Mouse (Mus musculus) MEL (cell line): ENCODE measurements around the gene Lamb3. TPM values are rescaled to one million over a fixed set of nuclear protein-coding genes. Genes with fewer than 3 reads are reported as not detected.

Source experiments
- DNase-seq: peaks from one replicate; pipeline ENCODE4 v3.0.0; 2011; ENCODE audit warnings: low read depth, low spot score
- H3K27ac ChIP-seq: 2 replicates; pipeline ENCODE4 v1.5.1; 2012; ENCODE audit warnings: low read depth, mild to moderate bottlenecking, control low read depth, low read length, moderate library complexity; ENCODE audit not compliant: control insufficient read depth
- H3K27me3 ChIP-seq, 2 experiments: fragments of 150-350 bp in 1 of 2; sonication (generic) in 1 of 2; 2 replicates each; pipeline ENCODE4 v1.6.1; 2012; ENCODE audit warnings: low read length in 2 of 2, mild to moderate bottlenecking in 2 of 2, improper control_type of control experiment in 1 of 2, moderate library complexity in 1 of 2; ENCODE audit not compliant: insufficient read depth in 2 of 2, control insufficient read depth in 1 of 2
- H3K36me3 ChIP-seq, 2 experiments: 2 replicates each; pipeline ENCODE4 v1.6.1; 2012 to 2014; ENCODE audit warnings: low read length in 2 of 2, improper control_type of control experiment in 1 of 2, inconsistent platforms in 1 of 2, mild to moderate bottlenecking in 1 of 2; ENCODE audit not compliant: insufficient read depth in 2 of 2, control insufficient read depth in 1 of 2
- H3K4me1 ChIP-seq, 2 experiments: fragments of 150-350 bp in 1 of 2; sonication (generic) in 1 of 2; 2 replicates each; pipeline ENCODE4 v1.6.1; 2012; ENCODE audit warnings: low read length in 2 of 2, improper control_type of control experiment in 1 of 2, mild to moderate bottlenecking in 1 of 2; ENCODE audit not compliant: insufficient read depth in 2 of 2, control insufficient read depth in 1 of 2
- H3K4me3 ChIP-seq, 2 experiments: fragments of 150-350 bp in 1 of 2; sonication (generic) in 1 of 2; 2 replicates each; pipeline ENCODE4 v1.5.1; 2012; ENCODE audit warnings: low read depth in 2 of 2, low read length in 2 of 2, mild to moderate bottlenecking in 2 of 2, moderate library complexity in 2 of 2, control low read depth in 1 of 2, improper control_type of control experiment in 1 of 2; ENCODE audit not compliant: control insufficient read depth in 1 of 2, insufficient read depth in 1 of 2
- H3K79me2 ChIP-seq: 2 replicates; pipeline ENCODE4 v1.6.1; 2012; ENCODE audit warnings: mild to moderate bottlenecking, low read length, moderate library complexity; ENCODE audit not compliant: control insufficient read depth, poor library complexity, insufficient read depth
- H3K9ac ChIP-seq: 2 replicates; pipeline ENCODE4 v1.6.1; 2012; ENCODE audit warnings: low read depth, mild to moderate bottlenecking, control low read depth, low read length, moderate library complexity; ENCODE audit not compliant: control insufficient read depth, poor library complexity, severe bottlenecking
- H3K9me3 ChIP-seq: fragments of 150-350 bp; sonication (generic); replicated peaks from 2 replicates; pipeline ENCODE4 v1.6.1; 2012; ENCODE audit warnings: mild to moderate bottlenecking, low read length, improper control_type of control experiment, moderate library complexity; ENCODE audit not compliant: insufficient read depth
- BHLHE40 ChIP-seq: IDR thresholded peaks from 2 replicates; pipeline ENCODE4 v1.6.1; 2012; ENCODE audit warnings: low read depth, mild to moderate bottlenecking, inconsistent platforms, low read length, improper control_type of control experiment, borderline replicate concordance
- CHD1 ChIP-seq: IDR thresholded peaks from 2 replicates; pipeline ENCODE4 v1.6.1; 2012; ENCODE audit warnings: low read depth, mild to moderate bottlenecking, inconsistent platforms, low read length, improper control_type of control experiment
- CHD2 ChIP-seq: IDR thresholded peaks from 2 replicates; pipeline ENCODE4 v1.6.1; 2011; ENCODE audit warnings: low read length, improper control_type of control experiment
- CTCF ChIP-seq, 3 experiments: IDR thresholded peaks in 2 of 3; conservative IDR thresholded peaks in 1 of 3; 2 replicates each; pipeline ENCODE4 v1.5.1; 2011 to 2012; ENCODE audit warnings: low read length in 3 of 3, low read depth in 2 of 3, mild to moderate bottlenecking in 2 of 3, improper control_type of control experiment in 1 of 3, inconsistent platforms in 1 of 3, mixed read lengths in 1 of 3, moderate library complexity in 1 of 3; ENCODE audit not compliant: control insufficient read depth in 1 of 3, insufficient read depth in 1 of 3, poor library complexity in 1 of 3, severe bottlenecking in 1 of 3
- ELF1 ChIP-seq: IDR thresholded peaks from 2 replicates; pipeline ENCODE4 v1.6.1; 2014; ENCODE audit warnings: low read depth, mild to moderate bottlenecking, inconsistent platforms, low read length, improper control_type of control experiment, moderate library complexity
- EP300 ChIP-seq, 2 experiments: IDR thresholded peaks; 2 replicates each; pipeline ENCODE4 v1.6.1; 2011; ENCODE audit warnings: improper control_type of control experiment in 2 of 2, low read length in 2 of 2, low read depth in 1 of 2, mild to moderate bottlenecking in 1 of 2
- ETS1 ChIP-seq: IDR thresholded peaks from 2 replicates; pipeline ENCODE4 v1.6.1; 2012; ENCODE audit warnings: low read depth, mild to moderate bottlenecking, inconsistent platforms, low read length, improper control_type of control experiment, moderate library complexity
- GATA1 ChIP-seq: IDR thresholded peaks from 2 replicates; pipeline ENCODE4 v1.6.1; 2011; ENCODE audit warnings: low read depth, low read length, improper control_type of control experiment
- HCFC1 ChIP-seq: IDR thresholded peaks from 2 replicates; pipeline ENCODE4 v1.6.1; 2012; ENCODE audit warnings: low read depth, mild to moderate bottlenecking, inconsistent platforms, low read length, improper control_type of control experiment, moderate library complexity
- KAT2A ChIP-seq: conservative IDR thresholded peaks from 2 replicates; pipeline ENCODE4 v1.6.1; 2012; ENCODE audit warnings: low read depth, low read length, improper control_type of control experiment, inconsistent platforms
- MAFK ChIP-seq: IDR thresholded peaks from 2 replicates; pipeline ENCODE4 v1.6.1; 2011; ENCODE audit warnings: low read depth, mild to moderate bottlenecking, low read length, improper control_type of control experiment, borderline replicate concordance
- MAX ChIP-seq: IDR thresholded peaks from 2 replicates; pipeline ENCODE4 v1.6.1; 2011; ENCODE audit warnings: low read length, improper control_type of control experiment
- MEF2A ChIP-seq: IDR thresholded peaks from 2 replicates; pipeline ENCODE4 v1.6.1; 2014; ENCODE audit warnings: low read depth, mild to moderate bottlenecking, inconsistent platforms, low read length, improper control_type of control experiment; ENCODE audit not compliant: poor library complexity, insufficient replicate concordance, severe bottlenecking; ENCODE audit errors: extremely low read depth
- MXI1 ChIP-seq: IDR thresholded peaks from 2 replicates; pipeline ENCODE4 v1.6.1; 2011; ENCODE audit warnings: mild to moderate bottlenecking, low read depth, low read length, improper control_type of control experiment
- MYB ChIP-seq: IDR thresholded peaks from 2 replicates; pipeline ENCODE4 v1.6.1; 2011; ENCODE audit warnings: mild to moderate bottlenecking, low read depth, low read length, improper control_type of control experiment
- MYC ChIP-seq: IDR thresholded peaks from 2 replicates; pipeline ENCODE4 v1.6.1; 2011; ENCODE audit warnings: low read depth, mild to moderate bottlenecking, low read length, improper control_type of control experiment, moderate library complexity
- NELFE ChIP-seq: IDR thresholded peaks from 2 replicates; pipeline ENCODE4 v1.6.1; 2011; ENCODE audit warnings: low read depth, low read length, improper control_type of control experiment
- NRF1 ChIP-seq: IDR thresholded peaks from 2 replicates; pipeline ENCODE4 v1.6.1; 2014; ENCODE audit warnings: low read depth, mild to moderate bottlenecking, inconsistent platforms, low read length, improper control_type of control experiment, moderate library complexity; ENCODE audit not compliant: poor library complexity, insufficient read depth, severe bottlenecking
- POLR2A ChIP-seq, 2 experiments: IDR thresholded peaks; 2 replicates each; pipeline ENCODE4 v1.6.1; 2011 to 2012; ENCODE audit warnings: low read length in 2 of 2, mild to moderate bottlenecking in 2 of 2, control low read depth in 1 of 2, improper control_type of control experiment in 1 of 2, low read depth in 1 of 2, moderate library complexity in 1 of 2; ENCODE audit not compliant: control insufficient read depth in 1 of 2, insufficient read depth in 1 of 2, poor library complexity in 1 of 2
- POLR2AphosphoS5 ChIP-seq: IDR thresholded peaks from 2 replicates; pipeline ENCODE4 v1.6.1; 2012; ENCODE audit warnings: low read depth, borderline replicate concordance, mild to moderate bottlenecking, inconsistent platforms, low read length, moderate library complexity, mixed read lengths
- SIN3A ChIP-seq: IDR thresholded peaks from 2 replicates; pipeline ENCODE4 v1.6.1; 2012; ENCODE audit warnings: low read length, improper control_type of control experiment, inconsistent platforms
- SMC3 ChIP-seq: IDR thresholded peaks from 2 replicates; pipeline ENCODE4 v1.6.1; 2011; ENCODE audit warnings: low read depth, low read length, improper control_type of control experiment
- TAL1 ChIP-seq: IDR thresholded peaks from 2 replicates; pipeline ENCODE4 v1.6.1; 2012; ENCODE audit warnings: mild to moderate bottlenecking, inconsistent platforms, low read length, moderate library complexity, mixed read lengths
- TBP ChIP-seq: IDR thresholded peaks from 2 replicates; pipeline ENCODE4 v1.8.0; 2011; ENCODE audit warnings: low read depth, low read length, improper control_type of control experiment
- TCF12 ChIP-seq: IDR thresholded peaks from 2 replicates; pipeline ENCODE4 v1.6.1; 2014; ENCODE audit warnings: low read depth, mild to moderate bottlenecking, inconsistent platforms, low read length, improper control_type of control experiment, moderate library complexity
- UBTF ChIP-seq: IDR thresholded peaks from 2 replicates; pipeline ENCODE4 v1.6.1; 2012; ENCODE audit warnings: low read depth, mild to moderate bottlenecking, inconsistent platforms, low read length, improper control_type of control experiment, moderate library complexity, borderline replicate concordance; ENCODE audit not compliant: insufficient read depth
- USF1 ChIP-seq: IDR thresholded peaks from 2 replicates; pipeline ENCODE4 v1.6.1; 2014; ENCODE audit warnings: low read depth, mild to moderate bottlenecking, inconsistent platforms, low read length, improper control_type of control experiment, moderate library complexity
- USF2 ChIP-seq, 2 experiments: IDR thresholded peaks; 2 replicates each; pipeline ENCODE4 v1.6.1; 2011 to 2012; ENCODE audit warnings: improper control_type of control experiment in 2 of 2, low read length in 2 of 2, borderline replicate concordance in 1 of 2, inconsistent platforms in 1 of 2, low read depth in 1 of 2, mild to moderate bottlenecking in 1 of 2; ENCODE audit not compliant: insufficient read depth in 1 of 2
- ZKSCAN1 ChIP-seq: IDR thresholded peaks from 2 replicates; pipeline ENCODE4 v1.6.1; 2012; ENCODE audit warnings: low read depth, mild to moderate bottlenecking, inconsistent platforms, low read length, improper control_type of control experiment, moderate library complexity
- ZNF384 ChIP-seq: IDR thresholded peaks from 2 replicates; pipeline ENCODE4 v1.6.1; 2012; ENCODE audit warnings: low read depth, mild to moderate bottlenecking, inconsistent platforms, low read length, improper control_type of control experiment
- polyA plus RNA-seq, 2 experiments: library from polyadenylated mRNA; stranded (reverse) in 1 of 2; unstranded in 1 of 2; fragments of >175 nt in 1 of 2; fragments of >200 nt in 1 of 2; gene quantifications; 2 replicates each; pipeline versions ENCODE4 v1.2.1 to v1.2.4; 2012; ENCODE audit warnings: low replicate concordance in 2 of 2, low read depth in 1 of 2; ENCODE audit not compliant: insufficient read length in 2 of 2, insufficient read depth in 1 of 2, missing spikeins in 1 of 2
- total RNA-seq: library from RNA; depleted of rRNA; stranded (reverse); fragments of 300-350 nt; gene quantifications from 2 replicates; pipeline ENCODE4 v1.2.3, GENCODE M21; 2012

The Lamb3 gene
- total and polyA plus RNA-seq, 3 experiments = 0.03 to 0.35 TPM; not detected in 1

GRCm38 (mm10) chr1:193234930-193235329, 27.4 kb downstream of the Lamb3 start:
- no peaks in the 10 kb centered on the region for H3K4me1 ChIP-seq
- no peak for TF ChIP-seq SMC3
- TF ChIP-seq CTCF (IDR thresholded peaks at IDR 0.05 in 2 of 3, conservative IDR thresholded peaks at IDR 0.05 in 1 of 3; ENCODE audit: control insufficient read depth in 1 of 3, insufficient read depth in 1 of 3, low read depth in 2 of 3, low read length in 3 of 3, poor library complexity in 1 of 3, severe bottlenecking in 1 of 3) = no peak
- TF ChIP-seq TCF12 = no peak
- TF ChIP-seq USF2 (IDR thresholded peaks at IDR 0.05; ENCODE audit: borderline replicate concordance in 1 of 2, insufficient read depth in 1 of 2, low read depth in 1 of 2, low read length in 2 of 2) = no peak
- no peak for TF ChIP-seq USF1
- no peak for TF ChIP-seq GATA1
- TF ChIP-seq TAL1 = no peak
- no peak for TF ChIP-seq POLR2AphosphoS5
- no peak for TF ChIP-seq ZNF384
- no peak for TF ChIP-seq UBTF
- no peak for TF ChIP-seq ZKSCAN1
- no peak for TF ChIP-seq MXI1
- TF ChIP-seq TBP = no peak
- TF ChIP-seq SIN3A = no peak
- no peak for TF ChIP-seq CHD2
- TF ChIP-seq, all 39 proteins: peak for 0
- Histone ChIP-seq H3K79me2 (no peaks in the 10 kb centered on the region), H3K4me3 (no peak overlapping the region), H3K27ac (no peak overlapping the region), H3K9me3 (no peaks in the 10 kb centered on the region), H3K27me3 (peaks cover 0 to 3% of the 10 kb centered on the region in 2 experiments; a peak in 1 of 4 replicates), H3K36me3 (no peaks in the 10 kb centered on the region), H3K9ac (no peak overlapping the region)
- no peak for DNase-seq

GRCm38 (mm10) chr1:193238426-193238825, 30.9 kb downstream of the Lamb3 start:
- H3K79me2 ChIP-seq = no peaks in the 10 kb centered on the region
- DNase-seq = no peak
- H3K4me1 ChIP-seq = no peaks in the 10 kb centered on the region
- H3K36me3 ChIP-seq = no peaks in the 10 kb centered on the region
- peaks cover 0 to 4% of the 10 kb centered on the region in 2 experiments; a peak in 2 of 4 replicates for H3K27me3 ChIP-seq
- no peak overlapping the region for H3K9ac ChIP-seq
- H3K4me3 ChIP-seq = no peak overlapping the region
- no peak for TF ChIP-seq TAL1
- TF ChIP-seq NELFE = no peak
- TF ChIP-seq EP300 (IDR thresholded peaks at IDR 0.05; ENCODE audit: low read depth in 1 of 2, low read length in 2 of 2) = no peak
- TF ChIP-seq MEF2A = no peak
- no peak for TF ChIP-seq POLR2A (IDR thresholded peaks at IDR 0.05; ENCODE audit: control insufficient read depth in 1 of 2, insufficient read depth in 1 of 2, low read depth in 1 of 2, low read length in 2 of 2, poor library complexity in 1 of 2)
- TF ChIP-seq MAX = no peak
- TF ChIP-seq CTCF (IDR thresholded peaks at IDR 0.05 in 2 of 3, conservative IDR thresholded peaks at IDR 0.05 in 1 of 3; ENCODE audit: control insufficient read depth in 1 of 3, insufficient read depth in 1 of 3, low read depth in 2 of 3, low read length in 3 of 3, poor library complexity in 1 of 3, severe bottlenecking in 1 of 3) = no peak
- no peak for TF ChIP-seq ELF1
- no peak for TF ChIP-seq CHD1
- TF ChIP-seq NRF1 = no peak
- no peak for TF ChIP-seq MYB
- no peak for TF ChIP-seq GATA1
- no peak for TF ChIP-seq TCF12
- TF ChIP-seq ETS1 = no peak
- no peak for TF ChIP-seq MYC
- no peak for TF ChIP-seq MAFK
- TF ChIP-seq BHLHE40 = no peak
- no peak for TF ChIP-seq KAT2A
- no peak for TF ChIP-seq POLR2AphosphoS5
- TF ChIP-seq HCFC1 = no peak
- H3K9me3 ChIP-seq = no peaks in the 10 kb centered on the region
- no peak overlapping the region for H3K27ac ChIP-seq
